ENCODE assay signal across 9 mouse cellular contexts in the genomic region with DNA sequence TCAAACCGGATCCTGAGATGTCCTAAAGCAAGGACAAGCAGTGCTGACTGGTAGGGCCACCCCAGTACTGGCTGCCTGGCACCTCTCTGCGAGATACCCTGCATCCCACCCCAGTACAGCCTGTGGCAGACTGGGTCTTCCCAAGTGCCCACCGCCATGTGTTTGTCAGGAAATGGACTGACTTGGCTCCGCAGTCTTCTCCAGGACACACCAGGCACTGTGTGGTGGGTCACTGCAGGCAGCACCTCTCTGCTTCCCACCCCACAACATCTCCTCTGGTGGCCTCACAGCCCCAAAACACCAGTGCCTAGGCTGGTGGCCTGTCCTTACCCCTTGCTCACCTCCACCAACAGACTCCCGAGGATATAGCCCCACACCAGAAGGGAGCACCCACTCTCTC. TPM values are rescaled to one million over a fixed set of nuclear protein-coding genes. Genes with fewer than 3 reads are reported as not detected.
DNase-seq lines count a peak whose midpoint lies in the region; ATAC-seq and TF ChIP-seq lines count a peak whose summit lies in the region.
"Had no signal": no experiment of that assay in that cellular context is flagged by ENCODE, and none has a peak within 500 bp of the region (broad histone marks: within the 10 kb centered on the region; RNA-seq: fewer than 3 reads in every experiment).

No protein-coding gene starts in this region.

- peak overlapping the region; percentile 80 for H3K4me2 ChIP-seq in heart, embryonic 16.5 days (ENCODE audit: low read depth, low read length)
- peak overlapping the region; percentile 75 for H3K4me2 ChIP-seq in liver, postnatal 0 days (ENCODE audit: low read depth, low read length)

- ATAC-seq in heart, embryonic 16.5 days (replicated peaks; ENCODE audit: extremely low read depth, insufficient read depth, low FRiP score): no peak
- ATAC-seq in liver, postnatal 0 days: no peak

- no peak for TF ChIP-seq POLR2A in ES-Bruce4 (IDR thresholded peaks at IDR 0.05; ENCODE audit: insufficient read depth, low read length)

- H3K9ac ChIP-seq in ES-Bruce4 (ENCODE audit: low read depth, poor library complexity, severe bottlenecking): peak overlapping the region; percentile 94
- H3K9ac ChIP-seq in heart, embryonic 16.5 days (ENCODE audit: low read length): peak overlapping the region; percentile 91
- H3K9ac ChIP-seq in liver, postnatal 0 days (replicated peaks): peak overlapping the region; percentile 97

- no peak for TF ChIP-seq EP300 in ES-Bruce4 (IDR thresholded peaks at IDR 0.05; ENCODE audit: insufficient read depth, low read depth, low read length)
- TF ChIP-seq EP300 in liver, postnatal 0 days (IDR thresholded peaks at IDR 0.05; ENCODE audit: low read depth): no peak

- H3K36me3 ChIP-seq in ES-Bruce4 (ENCODE audit: control insufficient read depth, insufficient read depth, low read length, poor library complexity, severe bottlenecking): peaks cover 2% of the 10 kb centered on the region; the same call in 1 of the 2 replicates
- H3K36me3 ChIP-seq in heart, embryonic 16.5 days (ENCODE audit: control insufficient read depth, insufficient read depth): no peaks in the 10 kb centered on the region
- peaks cover 24% of the 10 kb centered on the region for H3K36me3 ChIP-seq in liver, postnatal 0 days (replicated peaks; ENCODE audit: insufficient read depth, low read length)

- H3K27me3 ChIP-seq in ES-Bruce4 (ENCODE audit: control insufficient read depth, insufficient read depth, low read length, poor library complexity, severe bottlenecking): no peaks in the 10 kb centered on the region
- no peaks in the 10 kb centered on the region for H3K27me3 ChIP-seq in heart, embryonic 16.5 days (ENCODE audit: control insufficient read depth, insufficient read depth, low read length)
- no peaks in the 10 kb centered on the region for H3K27me3 ChIP-seq in liver, postnatal 0 days (ENCODE audit: insufficient read depth, low read length)

- peak; percentile 94 for DNase-seq in heart, adult 11 months
- DNase-seq in heart, adult 18-20 months: no peak
- DNase-seq in liver, postnatal 0 days: no peak
- no peak for DNase-seq in frontal cortex, postnatal 14 days (ENCODE audit: low spot score in 2 of 2)
- DNase-seq in adrenal gland, adult 8-10 months: no peak
- no peak for DNase-seq in adipocyte (ENCODE audit: low spot score)

- no peak overlapping the region for H3K27ac ChIP-seq in ES-Bruce4 (ENCODE audit: insufficient read depth, low read length)
- H3K27ac ChIP-seq in heart, embryonic 16.5 days (ENCODE audit: low read length): peak overlapping the region; percentile 56; the same call in 1 of the 2 replicates
- peak overlapping the region; percentile 97 for H3K27ac ChIP-seq in liver, postnatal 0 days (ENCODE audit: low read depth)

- no peak for TF ChIP-seq CTCF in ES-Bruce4 (IDR thresholded peaks at IDR 0.05; ENCODE audit: low read depth, low read length)
- no peak for TF ChIP-seq CTCF in liver, postnatal 0 days (IDR thresholded peaks at IDR 0.05; ENCODE audit: low read depth)

- 48% methylated on average over 5 of the region's 5 CpGs for WGBS in heart, embryonic 16.5 days
- WGBS in liver, postnatal 0 days (ENCODE audit: insufficient replicate concordance): 50% methylated on average over 5 of the region's 5 CpGs

- H3K4me1 ChIP-seq in ES-Bruce4 (ENCODE audit: control insufficient read depth, insufficient read depth, low read length): peaks cover 8% of the 10 kb centered on the region
- H3K4me1 ChIP-seq in heart, embryonic 16.5 days (ENCODE audit: control insufficient read depth, insufficient read depth, low read length): peaks cover 60% of the 10 kb centered on the region
- H3K4me1 ChIP-seq in liver, postnatal 0 days (ENCODE audit: insufficient read depth): peaks cover 72% of the 10 kb centered on the region

- peak overlapping the region; percentile 73 for H3K4me3 ChIP-seq in ES-Bruce4 (ENCODE audit: low read depth, low read length)
- H3K4me3 ChIP-seq in heart, embryonic 16.5 days (ENCODE audit: low read length): peak overlapping the region; percentile 66
- peak overlapping the region; percentile 91 for H3K4me3 ChIP-seq in liver, postnatal 0 days (ENCODE audit: low read depth, low read length)

- no peaks in the 10 kb centered on the region for H3K9me3 ChIP-seq in ES-Bruce4 (replicated peaks; ENCODE audit: control insufficient read depth, insufficient read depth, low read length, poor library complexity, severe bottlenecking)
- no peaks in the 10 kb centered on the region for H3K9me3 ChIP-seq in heart, embryonic 16.5 days (replicated peaks; ENCODE audit: control insufficient read depth, low read length)
- no peaks in the 10 kb centered on the region for H3K9me3 ChIP-seq in liver, postnatal 0 days (ENCODE audit: low read length)

RNA-seq across cellular contexts. Expression of a gene that starts 1.5 kb away (rescaled TPM):
- 100 to 1,000 TPM; 119 to 126 TPM for total RNA-seq in heart, adult 18-20 months (2021)
- 189 and 193 TPM in 2 replicates for polyA plus RNA-seq in ES-Bruce4 (2011; ENCODE audit: insufficient read depth, insufficient read length, low read depth, missing spikeins)
- polyA plus RNA-seq in heart, embryonic 16.5 days (2015; fragmentation: Nextera tagmentation; extraction: Ambion mirVana): 210 and 218 TPM in 2 replicates
- 122 TPM in 2 replicates for polyA plus RNA-seq in liver, postnatal 0 days (2015; fragmentation: Nextera tagmentation; extraction: Ambion mirVana)
- total RNA-seq in adrenal gland, adult 8-10 months (2022): 100 to 1,000 TPM; 175 to 197 (median 191) TPM

RNA-seq across cellular contexts. Expression of a gene that starts 30.9 kb away (rescaled TPM):
- total RNA-seq in heart, adult 18-20 months (2021): 10 to 100 TPM in 1 of 2 experiments, 1 to 10 TPM in 1; 9.3 to 17.0 TPM
- 3.2 and 7.0 TPM in 2 replicates for polyA plus RNA-seq in ES-Bruce4 (2011; ENCODE audit: insufficient read depth, insufficient read length, low read depth, missing spikeins)
- polyA plus RNA-seq in heart, embryonic 16.5 days (2015; fragmentation: Nextera tagmentation; extraction: Ambion mirVana): 2.2 and 3.0 TPM in 2 replicates
- polyA plus RNA-seq in liver, postnatal 0 days (2015; fragmentation: Nextera tagmentation; extraction: Ambion mirVana): 1.7 and 2.4 TPM in 2 replicates
- 10 to 100 TPM; 19.9 to 23.9 (median 22.1) TPM for total RNA-seq in adrenal gland, adult 8-10 months (2022)
- total RNA-seq: hematopoietic stem cell, adult 5-6 weeks had no signal

RNA-seq across cellular contexts. Expression of a gene that starts 58.3 kb away (rescaled TPM):
- total RNA-seq in heart, adult 18-20 months (2021): 100 to 1,000 TPM; 127 to 160 TPM
- 9.2 and 10.4 TPM in 2 replicates for polyA plus RNA-seq in ES-Bruce4 (2011; ENCODE audit: insufficient read depth, insufficient read length, low read depth, missing spikeins)
- 0.51 and 4.9 TPM in 2 replicates for polyA plus RNA-seq in heart, embryonic 16.5 days (2015; fragmentation: Nextera tagmentation; extraction: Ambion mirVana)
- 27.5 and 43.6 TPM in 2 replicates for polyA plus RNA-seq in liver, postnatal 0 days (2015; fragmentation: Nextera tagmentation; extraction: Ambion mirVana)
- total RNA-seq in adrenal gland, adult 8-10 months (2022): 100 to 1,000 TPM in 3 of 4 experiments, 10 to 100 TPM in 1; 91.8 to 623 (median 239) TPM

RNA-seq across cellular contexts. Expression of a gene that starts 59.2 kb away (rescaled TPM):
- 10 to 100 TPM; 22.0 to 23.0 TPM for total RNA-seq in heart, adult 18-20 months (2021)
- 41.9 and 45.6 TPM in 2 replicates for polyA plus RNA-seq in ES-Bruce4 (2011; ENCODE audit: insufficient read depth, insufficient read length, low read depth, missing spikeins)
- polyA plus RNA-seq in heart, embryonic 16.5 days (2015; fragmentation: Nextera tagmentation; extraction: Ambion mirVana): 44.5 and 44.9 TPM in 2 replicates
- 9.8 and 10.1 TPM in 2 replicates for polyA plus RNA-seq in liver, postnatal 0 days (2015; fragmentation: Nextera tagmentation; extraction: Ambion mirVana)
- 10 to 100 TPM; 25.5 to 32.1 (median 28.5) TPM for total RNA-seq in adrenal gland, adult 8-10 months (2022)
